Mouse (Mus musculus) kidney, adult 2 months (tissue): ENCODE results near the gene Itga6.

ENCODE experiments used
- CTCF ChIP-seq: fragments of 200-500 bp; conservative IDR thresholded peaks from 2 replicates; pipeline ENCODE4 v1.5.1; 2011; ENCODE audit warnings: low read depth, mild to moderate bottlenecking, control low read depth, low read length, moderate library complexity, mixed read lengths; ENCODE audit not compliant: insufficient read depth, insufficient read length
- POLR2A ChIP-seq: fragments of 200-500 bp; IDR thresholded peaks from one replicate; pipeline ENCODE4 v1.6.1; 2011; ENCODE audit warnings: low read depth, low read length, control low read depth

GRCm38 (mm10) chr2:71753161-71753560, 7.7 kb downstream of the Itga6 start:
- TF ChIP-seq POLR2A (no peak), CTCF (no peak)
